Mouse (Mus musculus): ENCODE results near the gene 5530400C23Rik.
"Not testable (repeated sequence)": the region's sequence is repeated elsewhere in the genome, so short reads cannot be mapped to it uniquely, and the experiment has no call there.

- not testable (repeated sequence) for TF ChIP-seq POLR2A (IDR thresholded peaks at IDR 0.05; ENCODE audit: borderline replicate concordance, insufficient read depth, low read length); CTCF (IDR thresholded peaks at IDR 0.05; ENCODE audit: borderline replicate concordance, insufficient read depth, low read depth, low read length)
Measured at GRCm38 (mm10) chr6:133291916-133292315, at the start of gene 5530400C23Rik.
